Mouse (Mus musculus): Measurements from ENCODE around the gene Phpt1. TPM values are rescaled to one million over a fixed set of nuclear protein-coding genes. Genes with fewer than 3 reads are reported as not detected.

The Phpt1 gene
- polyA plus RNA-seq (2014; fragmentation: Illumina TruSeq; extraction: RNeasy Lipid Tissue Mini Kit (QIAGEN cat#74804); ENCODE audit: insufficient read depth, low read depth, low replicate concordance): 64.0 TPM

DNA sequence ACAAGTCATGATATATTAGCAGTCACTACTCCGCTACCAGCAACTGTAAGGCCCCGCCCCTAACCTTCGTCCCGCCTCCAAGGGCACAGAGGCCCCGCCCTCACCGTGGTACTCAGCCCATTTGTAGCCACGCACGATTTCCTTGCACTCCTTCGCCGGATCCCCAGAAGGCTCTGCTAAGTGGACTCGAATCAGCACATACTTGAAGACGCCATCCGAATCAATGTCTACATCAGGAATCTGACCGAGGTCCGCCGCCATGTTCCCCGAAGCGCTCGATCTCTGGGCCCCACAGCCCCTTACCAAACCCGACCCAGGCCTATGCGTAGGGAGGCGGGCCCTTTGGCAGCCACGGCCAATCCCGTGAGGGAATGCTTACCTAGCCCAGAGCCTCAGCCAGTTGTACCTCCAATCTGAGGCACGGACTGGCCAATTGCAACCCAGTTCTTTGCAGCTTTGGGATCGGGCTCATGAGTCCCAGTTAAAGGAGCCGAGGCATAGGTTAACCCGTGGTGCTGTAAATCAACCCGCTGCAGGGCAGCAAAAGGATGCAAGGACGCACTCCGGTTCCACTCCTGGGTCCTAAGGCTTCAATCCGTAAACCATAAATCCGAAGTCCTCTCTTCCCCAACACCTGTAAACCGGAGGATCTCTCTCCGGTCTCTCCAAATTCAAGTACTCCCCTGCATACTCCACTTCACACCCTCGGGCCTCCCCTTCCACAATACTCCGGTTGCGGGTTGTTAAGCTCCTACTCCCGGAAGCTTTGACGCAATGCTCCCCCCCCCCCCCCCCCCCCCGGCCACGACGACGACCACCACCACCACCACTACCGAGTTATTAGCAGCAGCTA, at the start of gene Phpt1, which contains the start of gene Mamdc4:
TSS of gene Phpt1 (minus strand) at position 646 of the 853 bp plus-strand sequence.
TSS of gene Mamdc4 (minus strand) at position 267 of the 853 bp plus-strand sequence.

DNA sequence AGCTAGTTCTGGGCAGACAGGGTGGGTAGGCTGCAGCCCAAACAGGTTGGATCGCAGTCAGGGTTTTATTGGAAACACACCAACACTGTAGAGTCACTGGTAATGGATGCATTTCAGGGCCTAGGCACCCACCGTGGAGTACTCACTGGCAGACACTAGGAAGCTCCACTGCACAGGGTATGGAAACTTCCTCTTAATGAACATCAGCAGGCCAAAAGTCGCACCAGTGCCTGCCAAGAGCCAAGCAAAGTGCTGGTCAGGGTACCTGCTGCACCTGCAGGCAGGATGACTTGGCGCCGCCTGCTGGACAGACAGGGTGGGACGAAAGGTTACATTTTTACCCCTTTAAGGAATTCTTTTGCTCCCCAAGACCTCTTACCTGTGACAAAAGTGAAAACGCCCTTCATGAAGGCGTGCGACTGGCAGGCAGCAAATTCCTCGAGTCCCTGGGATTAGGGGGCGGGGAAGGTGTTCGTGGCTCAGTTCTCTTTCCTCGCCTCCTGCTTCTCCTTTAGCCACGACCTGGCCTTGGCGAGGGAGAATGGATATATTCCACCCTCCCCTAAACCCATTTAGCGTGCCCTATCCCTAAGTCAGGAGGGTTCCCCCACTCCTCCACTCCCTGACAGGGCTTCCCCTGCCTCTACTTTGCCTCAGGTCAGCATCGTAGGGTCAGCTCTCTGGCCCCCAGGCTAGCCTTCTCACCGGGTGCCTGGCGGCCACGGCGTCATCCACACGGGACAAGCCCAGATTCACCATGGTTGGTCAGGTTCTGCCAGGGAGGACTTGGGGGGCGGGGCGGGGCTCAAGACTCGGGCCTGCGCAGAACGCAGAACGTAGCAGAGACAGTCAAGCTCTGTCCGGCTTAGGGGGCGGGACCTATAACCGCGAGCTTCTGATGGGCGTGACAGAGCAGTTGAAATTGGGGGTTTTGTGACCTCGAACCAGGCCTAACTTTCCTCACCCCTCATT, 46.5 kb upstream of the Phpt1 start, which contains the start of gene Tmem141:
TSS of gene Tmem141 (minus strand) at position 777 of the 972 bp plus-strand sequence.

DNA sequence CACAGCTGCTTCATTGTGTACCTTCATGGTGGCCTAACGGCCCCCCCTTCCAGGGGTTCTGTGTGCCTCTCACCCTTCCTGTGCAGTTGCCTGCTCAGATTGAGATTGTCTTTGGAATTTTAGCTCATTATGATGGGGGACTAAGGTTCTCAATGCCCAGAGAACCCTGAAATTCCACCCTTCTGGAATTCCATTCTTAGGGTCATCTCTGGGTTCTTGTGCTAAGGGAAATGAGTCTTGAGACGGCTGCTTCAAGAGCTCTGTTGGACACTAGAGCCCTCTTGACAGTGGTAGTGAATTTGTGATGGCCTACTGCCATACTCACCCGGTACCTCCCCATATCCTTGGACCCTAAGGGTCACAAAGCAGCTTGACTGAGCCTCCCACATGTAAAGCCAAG, 42.6 kb upstream of the Phpt1 start, which contains the start of gene Ccdc183:
TSS of gene Ccdc183 (minus strand) at position 101 of the 400 bp plus-strand sequence.

DNA sequence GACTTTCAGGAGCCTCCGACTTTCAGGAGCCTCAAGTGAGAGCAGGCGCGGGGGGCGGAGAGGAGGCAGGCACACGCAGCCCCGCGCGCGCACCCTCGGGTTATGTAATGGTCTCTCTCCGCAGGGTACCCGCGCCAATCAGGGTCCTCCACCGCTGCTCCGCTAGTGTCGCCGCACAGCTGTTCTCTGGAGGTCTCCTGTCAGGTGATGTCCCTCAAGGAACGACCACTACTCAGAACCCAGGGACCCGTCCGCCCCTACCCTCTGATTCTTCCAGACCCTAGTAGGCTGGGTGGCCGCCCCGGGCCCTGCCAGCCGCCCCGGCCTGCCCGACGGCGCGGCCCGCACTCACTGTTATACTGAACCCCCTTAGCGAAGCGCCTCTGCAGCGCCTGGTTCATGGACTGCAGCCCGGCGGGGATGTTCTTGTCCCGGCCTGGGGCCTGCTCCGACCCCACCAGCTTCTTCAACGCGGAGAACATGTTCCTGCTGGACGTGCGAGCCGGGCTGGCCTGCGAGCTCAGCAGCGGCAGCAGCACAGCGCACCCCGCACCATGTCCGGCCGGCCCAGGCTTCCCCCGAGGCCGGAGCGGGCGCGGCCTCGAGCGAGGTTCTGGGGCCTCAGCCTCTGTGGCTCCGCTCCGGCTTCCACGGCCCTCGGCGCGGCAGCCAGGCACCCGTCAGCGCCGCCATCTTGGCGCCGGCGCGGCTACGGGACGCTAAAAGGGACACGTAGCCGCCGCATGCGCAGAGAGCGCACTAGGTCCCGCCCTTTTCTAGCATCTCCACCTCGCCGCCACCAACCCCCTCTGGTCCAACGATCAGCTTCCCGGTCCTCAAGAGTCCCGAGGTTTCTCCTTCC, 33.0 kb upstream of the Phpt1 start, which contains the start of gene Rabl6:
TSS of gene Rabl6 (minus strand) at position 761 of the 862 bp plus-strand sequence.

DNA sequence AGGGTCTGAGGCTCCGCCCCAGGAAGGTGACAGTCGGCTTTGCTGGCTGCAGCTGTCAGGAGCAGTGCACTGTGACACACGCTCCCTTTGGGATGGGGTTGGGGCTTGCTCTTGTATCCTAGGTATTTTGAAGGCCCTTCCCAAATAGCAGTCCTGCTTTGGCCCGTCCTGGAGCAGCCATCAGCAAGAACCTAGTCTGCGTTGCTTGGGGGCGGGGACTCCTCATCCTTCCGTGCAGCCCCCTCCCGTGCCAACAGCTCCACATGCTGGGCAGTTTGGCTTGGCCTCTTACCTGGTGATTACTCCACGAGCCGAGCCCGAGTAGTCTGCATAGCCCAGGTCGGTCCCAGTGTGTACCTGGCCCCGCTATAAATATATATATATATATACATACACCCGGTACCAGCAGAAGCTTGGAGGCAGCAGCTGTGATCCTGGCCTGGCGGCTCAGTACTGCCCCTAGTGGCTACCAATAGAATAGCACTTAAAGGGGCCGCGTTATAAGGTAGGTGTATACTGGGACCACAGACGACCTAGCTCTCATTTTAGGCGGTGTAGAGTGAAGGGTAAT, 6.4 kb upstream of the Phpt1 start, which contains the start of gene Ajm1:
TSS of gene Ajm1 (minus strand) at position 464 of the 571 bp plus-strand sequence.

DNA sequence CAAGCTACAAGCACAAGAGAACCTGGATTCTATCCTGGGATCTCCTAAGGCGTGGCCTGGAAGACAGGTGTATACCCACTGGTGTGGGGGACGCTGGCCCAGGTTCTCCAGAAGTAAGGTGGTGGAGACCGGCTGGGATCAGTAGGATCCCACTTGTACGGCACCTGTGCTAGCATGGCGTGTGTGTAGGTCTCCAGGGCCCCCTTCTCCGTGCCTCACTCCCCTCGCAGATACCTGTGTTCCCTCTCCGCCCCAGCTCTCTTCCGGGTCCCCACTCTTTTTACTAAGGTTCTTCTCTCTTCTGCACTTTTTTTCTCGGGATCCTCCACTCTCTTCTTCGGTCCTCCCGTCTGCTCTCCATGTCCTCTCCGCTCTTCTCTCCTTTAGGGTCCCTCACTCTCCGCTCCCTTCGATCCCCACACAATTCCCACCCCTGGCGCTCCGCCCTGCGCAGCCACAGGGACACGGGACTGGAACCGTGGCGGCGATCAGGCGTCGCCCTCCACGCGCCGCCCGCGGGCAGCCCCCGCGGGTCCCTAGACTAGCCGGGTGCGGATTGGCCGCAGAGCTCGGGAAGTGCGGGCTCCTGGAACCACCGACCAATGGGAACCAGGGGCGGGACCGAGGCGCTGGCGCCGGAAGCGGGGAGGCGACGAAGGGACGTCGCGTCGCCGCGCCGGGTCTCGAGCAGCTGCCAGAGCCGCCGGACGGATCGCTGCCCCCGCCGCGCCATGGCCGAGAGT, 17.6 kb downstream of the Phpt1 start, which contains the start of gene Edf1:
TSS of gene Edf1 (plus strand) at position 627 of the 743 bp plus-strand sequence.

DNA sequence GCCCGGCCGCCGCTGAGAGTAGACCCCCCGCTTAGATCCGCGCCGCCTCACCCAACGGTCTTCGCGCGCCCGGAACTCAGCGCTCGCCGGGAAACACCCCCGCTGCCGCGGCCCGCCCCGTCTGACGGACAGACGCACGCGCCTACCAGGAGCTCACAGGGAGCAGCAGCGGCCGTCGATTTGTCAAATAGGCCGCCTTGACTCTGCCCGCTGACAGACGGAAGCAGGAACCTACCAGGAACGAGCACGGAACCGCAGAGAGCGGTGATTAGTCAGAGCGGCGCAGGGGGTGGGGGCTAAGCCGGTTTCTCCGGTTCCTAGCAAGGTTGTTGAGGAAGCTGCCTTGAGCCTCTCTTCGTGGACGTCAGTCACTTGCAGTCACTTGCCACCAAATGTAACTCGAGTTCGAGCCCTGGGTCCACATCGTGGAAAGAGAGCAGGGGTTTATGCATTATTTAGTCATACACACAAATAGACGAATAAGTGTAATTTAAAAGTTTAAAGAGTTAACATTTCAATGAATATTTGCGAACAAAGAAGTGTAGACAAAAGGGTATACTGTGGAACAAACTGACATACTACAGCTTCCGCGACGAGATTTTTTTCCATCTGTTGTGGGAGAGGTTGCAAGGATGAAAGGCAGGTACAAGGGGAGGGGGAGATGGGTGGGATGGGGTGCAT, 28.1 kb downstream of the Phpt1 start, which contains the start of gene Traf2:
TSS of gene Traf2 (minus strand) at position 130 of the 681 bp plus-strand sequence.

Other genes with a start within 250 kb of the Phpt1 start
- 31.9 TPM for gene Man1b1, start 242.9 kb downstream of the Phpt1 start, polyA plus RNA-seq (2014; fragmentation: Illumina TruSeq; extraction: RNeasy Lipid Tissue Mini Kit (QIAGEN cat#74804); ENCODE audit: insufficient read depth, low read depth, low replicate concordance)
- gene Dpp7, start 218.9 kb downstream of the Phpt1 start, polyA plus RNA-seq (2014; fragmentation: Illumina TruSeq; extraction: RNeasy Lipid Tissue Mini Kit (QIAGEN cat#74804); ENCODE audit: insufficient read depth, low read depth, low replicate concordance): 18.5 TPM
- 51.2 TPM for gene Uap1l1, start 209.5 kb downstream of the Phpt1 start, polyA plus RNA-seq (2014; fragmentation: Illumina TruSeq; extraction: RNeasy Lipid Tissue Mini Kit (QIAGEN cat#74804); ENCODE audit: insufficient read depth, low read depth, low replicate concordance)
- 1.0 TPM for gene Sapcd2, start 202.9 kb downstream of the Phpt1 start, polyA plus RNA-seq (2014; fragmentation: Illumina TruSeq; extraction: RNeasy Lipid Tissue Mini Kit (QIAGEN cat#74804); ENCODE audit: insufficient read depth, low read depth, low replicate concordance)
- 7.6 TPM for gene Entpd2, start 179.3 kb downstream of the Phpt1 start, polyA plus RNA-seq (2014; fragmentation: Illumina TruSeq; extraction: RNeasy Lipid Tissue Mini Kit (QIAGEN cat#74804); ENCODE audit: insufficient read depth, low read depth, low replicate concordance)
- gene Npdc1, start 175.9 kb downstream of the Phpt1 start, polyA plus RNA-seq (2014; fragmentation: Illumina TruSeq; extraction: RNeasy Lipid Tissue Mini Kit (QIAGEN cat#74804); ENCODE audit: insufficient read depth, low read depth, low replicate concordance): 69.7 TPM
- 1.7 TPM for gene Fut7, start 152.0 kb downstream of the Phpt1 start, polyA plus RNA-seq (2014; fragmentation: Illumina TruSeq; extraction: RNeasy Lipid Tissue Mini Kit (QIAGEN cat#74804); ENCODE audit: insufficient read depth, low read depth, low replicate concordance)
- gene Abca2, start 146.5 kb downstream of the Phpt1 start, polyA plus RNA-seq (2014; fragmentation: Illumina TruSeq; extraction: RNeasy Lipid Tissue Mini Kit (QIAGEN cat#74804); ENCODE audit: insufficient read depth, low read depth, low replicate concordance): 9.0 TPM
- 364 TPM for gene Clic3, start 118.4 kb downstream of the Phpt1 start, polyA plus RNA-seq (2014; fragmentation: Illumina TruSeq; extraction: RNeasy Lipid Tissue Mini Kit (QIAGEN cat#74804); ENCODE audit: insufficient read depth, low read depth, low replicate concordance)
- gene Paxx, start 114.1 kb downstream of the Phpt1 start, polyA plus RNA-seq (2014; fragmentation: Illumina TruSeq; extraction: RNeasy Lipid Tissue Mini Kit (QIAGEN cat#74804); ENCODE audit: insufficient read depth, low read depth, low replicate concordance): 44.5 TPM
- 1.6 TPM for gene Ptgds, start 105.2 kb downstream of the Phpt1 start, polyA plus RNA-seq (2014; fragmentation: Illumina TruSeq; extraction: RNeasy Lipid Tissue Mini Kit (QIAGEN cat#74804); ENCODE audit: insufficient read depth, low read depth, low replicate concordance)
- gene Lcn12, start 81.3 kb downstream of the Phpt1 start, polyA plus RNA-seq (2014; fragmentation: Illumina TruSeq; extraction: RNeasy Lipid Tissue Mini Kit (QIAGEN cat#74804); ENCODE audit: insufficient read depth, low read depth, low replicate concordance): not detected
- 27.0 TPM for gene Fbxw5, start 74.5 kb downstream of the Phpt1 start, polyA plus RNA-seq (2014; fragmentation: Illumina TruSeq; extraction: RNeasy Lipid Tissue Mini Kit (QIAGEN cat#74804); ENCODE audit: insufficient read depth, low read depth, low replicate concordance)
- 0.92 TPM for gene C8g, start 73.5 kb downstream of the Phpt1 start, polyA plus RNA-seq (2014; fragmentation: Illumina TruSeq; extraction: RNeasy Lipid Tissue Mini Kit (QIAGEN cat#74804); ENCODE audit: insufficient read depth, low read depth, low replicate concordance)
- gene Traf2, start 28.3 kb downstream of the Phpt1 start, polyA plus RNA-seq (2014; fragmentation: Illumina TruSeq; extraction: RNeasy Lipid Tissue Mini Kit (QIAGEN cat#74804); ENCODE audit: insufficient read depth, low read depth, low replicate concordance): 19.5 TPM
- gene Edf1, start 17.4 kb downstream of the Phpt1 start, polyA plus RNA-seq (2014; fragmentation: Illumina TruSeq; extraction: RNeasy Lipid Tissue Mini Kit (QIAGEN cat#74804); ENCODE audit: insufficient read depth, low read depth, low replicate concordance): 272 TPM
- gene Mamdc4, start 379 bp downstream of the Phpt1 start, polyA plus RNA-seq (2014; fragmentation: Illumina TruSeq; extraction: RNeasy Lipid Tissue Mini Kit (QIAGEN cat#74804); ENCODE audit: insufficient read depth, low read depth, low replicate concordance): 0.44 TPM
- gene Ajm1, start 6.5 kb upstream of the Phpt1 start, polyA plus RNA-seq (2014; fragmentation: Illumina TruSeq; extraction: RNeasy Lipid Tissue Mini Kit (QIAGEN cat#74804); ENCODE audit: insufficient read depth, low read depth, low replicate concordance): not detected
- gene Rabl6, start 33.3 kb upstream of the Phpt1 start, polyA plus RNA-seq (2014; fragmentation: Illumina TruSeq; extraction: RNeasy Lipid Tissue Mini Kit (QIAGEN cat#74804); ENCODE audit: insufficient read depth, low read depth, low replicate concordance): 25.9 TPM
- not detected for gene Ccdc183, start 42.5 kb upstream of the Phpt1 start, polyA plus RNA-seq (2014; fragmentation: Illumina TruSeq; extraction: RNeasy Lipid Tissue Mini Kit (QIAGEN cat#74804); ENCODE audit: insufficient read depth, low read depth, low replicate concordance)
- gene Tmem141, start 46.8 kb upstream of the Phpt1 start, polyA plus RNA-seq (2014; fragmentation: Illumina TruSeq; extraction: RNeasy Lipid Tissue Mini Kit (QIAGEN cat#74804); ENCODE audit: insufficient read depth, low read depth, low replicate concordance): 21.1 TPM
- 23.9 TPM for gene Fcna, start 52.8 kb upstream of the Phpt1 start, polyA plus RNA-seq (2014; fragmentation: Illumina TruSeq; extraction: RNeasy Lipid Tissue Mini Kit (QIAGEN cat#74804); ENCODE audit: insufficient read depth, low read depth, low replicate concordance)
- gene Lcn8, start 77.9 kb upstream of the Phpt1 start, polyA plus RNA-seq (2014; fragmentation: Illumina TruSeq; extraction: RNeasy Lipid Tissue Mini Kit (QIAGEN cat#74804); ENCODE audit: insufficient read depth, low read depth, low replicate concordance): not detected
- gene Lcn5, start 82.7 kb upstream of the Phpt1 start, polyA plus RNA-seq (2014; fragmentation: Illumina TruSeq; extraction: RNeasy Lipid Tissue Mini Kit (QIAGEN cat#74804); ENCODE audit: insufficient read depth, low read depth, low replicate concordance): not detected
- not detected for gene Lcn6, start 101.6 kb upstream of the Phpt1 start, polyA plus RNA-seq (2014; fragmentation: Illumina TruSeq; extraction: RNeasy Lipid Tissue Mini Kit (QIAGEN cat#74804); ENCODE audit: insufficient read depth, low read depth, low replicate concordance)
- gene Lcn10, start 107.5 kb upstream of the Phpt1 start, polyA plus RNA-seq (2014; fragmentation: Illumina TruSeq; extraction: RNeasy Lipid Tissue Mini Kit (QIAGEN cat#74804); ENCODE audit: insufficient read depth, low read depth, low replicate concordance): not detected
- not detected for gene Obp2a, start 124.8 kb upstream of the Phpt1 start, polyA plus RNA-seq (2014; fragmentation: Illumina TruSeq; extraction: RNeasy Lipid Tissue Mini Kit (QIAGEN cat#74804); ENCODE audit: insufficient read depth, low read depth, low replicate concordance)
- 21.5 TPM for gene Bmyc, start 131.5 kb upstream of the Phpt1 start, polyA plus RNA-seq (2014; fragmentation: Illumina TruSeq; extraction: RNeasy Lipid Tissue Mini Kit (QIAGEN cat#74804); ENCODE audit: insufficient read depth, low read depth, low replicate concordance)
- not detected for gene Obp2b, start 161.8 kb upstream of the Phpt1 start, polyA plus RNA-seq (2014; fragmentation: Illumina TruSeq; extraction: RNeasy Lipid Tissue Mini Kit (QIAGEN cat#74804); ENCODE audit: insufficient read depth, low read depth, low replicate concordance)
- not detected for gene Lcn3, start 190.3 kb upstream of the Phpt1 start, polyA plus RNA-seq (2014; fragmentation: Illumina TruSeq; extraction: RNeasy Lipid Tissue Mini Kit (QIAGEN cat#74804); ENCODE audit: insufficient read depth, low read depth, low replicate concordance)
- not detected for gene Lcn11, start 201.8 kb upstream of the Phpt1 start, polyA plus RNA-seq (2014; fragmentation: Illumina TruSeq; extraction: RNeasy Lipid Tissue Mini Kit (QIAGEN cat#74804); ENCODE audit: insufficient read depth, low read depth, low replicate concordance)
- gene Gm13539, start 207.0 kb upstream of the Phpt1 start, polyA plus RNA-seq (2014; fragmentation: Illumina TruSeq; extraction: RNeasy Lipid Tissue Mini Kit (QIAGEN cat#74804); ENCODE audit: insufficient read depth, low read depth, low replicate concordance): not detected
- not detected for gene Glt6d1, start 240.6 kb upstream of the Phpt1 start, polyA plus RNA-seq (2014; fragmentation: Illumina TruSeq; extraction: RNeasy Lipid Tissue Mini Kit (QIAGEN cat#74804); ENCODE audit: insufficient read depth, low read depth, low replicate concordance)
- not detected for gene Lcn9, start 247.9 kb upstream of the Phpt1 start, polyA plus RNA-seq (2014; fragmentation: Illumina TruSeq; extraction: RNeasy Lipid Tissue Mini Kit (QIAGEN cat#74804); ENCODE audit: insufficient read depth, low read depth, low replicate concordance)

Measured in lung, adult 10 weeks (tissue).